Mouse (Mus musculus) ES-E14 (cell line): ENCODE measurements at regions not wholly inside any gene's neighbourhood (a gene's known extent, or its start where the extent isn't known, plus 50 kb on each side); places are given as distances from the start of the nearest gene placed in this dataset.

Experiments used
- DNase-seq: peaks from one replicate; pipeline ENCODE4 v3.0.0-alpha.2; 2013; ENCODE audit warnings: low read depth, low spot score
- H3K27ac ChIP-seq: 2 replicates; pipeline ENCODE4 v1.5.1; 2012; ENCODE audit warnings: low read depth, mild to moderate bottlenecking, low read length, moderate library complexity, mixed read lengths; ENCODE audit not compliant: poor library complexity, insufficient read depth, severe bottlenecking
- H3K36me3 ChIP-seq: 2 replicates; pipeline ENCODE4 v1.6.1; 2012; ENCODE audit warnings: mild to moderate bottlenecking, low read length, moderate library complexity, mixed read lengths; ENCODE audit not compliant: control insufficient read depth, poor library complexity, insufficient read depth, severe bottlenecking
- H3K4me1 ChIP-seq, 2 experiments: fragments of 150-350 bp in 1 of 2; sonication (generic) in 1 of 2; 2 replicates each; pipeline ENCODE4 v1.6.1; 2012; ENCODE audit warnings: low read length in 2 of 2, mild to moderate bottlenecking in 1 of 2, mixed read lengths in 1 of 2; ENCODE audit not compliant: control insufficient read depth in 2 of 2, insufficient read depth in 2 of 2, poor library complexity in 1 of 2
- H3K4me3 ChIP-seq, 2 experiments: fragments of 150-350 bp in 1 of 2; sonication (generic) in 1 of 2; 2 replicates each; pipeline ENCODE4 v1.5.1; 2012; ENCODE audit warnings: low read length in 2 of 2, low read depth in 1 of 2, mild to moderate bottlenecking in 1 of 2, mixed read lengths in 1 of 2; ENCODE audit not compliant: insufficient read depth in 1 of 2, poor library complexity in 1 of 2, severe bottlenecking in 1 of 2
- H3K9ac ChIP-seq: 2 replicates; pipeline ENCODE4 v1.6.1; 2012; ENCODE audit warnings: low read depth, mild to moderate bottlenecking, low read length, mixed read lengths; ENCODE audit not compliant: poor library complexity, insufficient read depth, severe bottlenecking
- H3K9me3 ChIP-seq: fragments of 150-350 bp; sonication (generic); 2 replicates; pipeline ENCODE4 v1.6.1; 2012; ENCODE audit warnings: low read depth, mild to moderate bottlenecking, low read length; ENCODE audit not compliant: control insufficient read depth, insufficient read depth
- CHD2 ChIP-seq: IDR thresholded peaks from 2 replicates; pipeline ENCODE4 v1.6.1; 2014; ENCODE audit warnings: mild to moderate bottlenecking, low read depth, low read length, inconsistent platforms
- HCFC1 ChIP-seq: IDR thresholded peaks from 2 replicates; pipeline ENCODE4 v1.6.1; 2012; ENCODE audit warnings: low read length, inconsistent platforms, borderline replicate concordance; ENCODE audit not compliant: insufficient read depth
- MAFK ChIP-seq: IDR thresholded peaks from 2 replicates; pipeline ENCODE4 v1.6.1; 2014; ENCODE audit warnings: mild to moderate bottlenecking, low read depth, low read length, inconsistent platforms; ENCODE audit not compliant: insufficient read depth
- ZC3H11A ChIP-seq: IDR thresholded peaks from 2 replicates; pipeline ENCODE4 v1.6.1; 2012; ENCODE audit warnings: low read depth, mild to moderate bottlenecking, inconsistent platforms, low read length, borderline replicate concordance
- ZNF384 ChIP-seq: IDR thresholded peaks from 2 replicates; pipeline ENCODE4 v1.6.1; 2012; ENCODE audit warnings: low read depth, low read length, inconsistent platforms
- in situ Hi-C, 2 experiments: fragments of 600-800 bp; cut with MboI; formaldehyde crosslinking; loops; one replicate each; pipeline ENCODE4 v1.15.1; 2025; ENCODE audit warnings: low sequenced_read_pairs in 2 of 2, inconsistent platforms in 1 of 2; ENCODE audit not compliant: unreplicated experiment in 2 of 2

- H3K27ac ChIP-seq, result no peak overlapping the region
- no peak for DNase-seq
- H3K36me3 ChIP-seq, result no peaks in the 10 kb centered on the region
- H3K4me1 ChIP-seq, result no peaks in the 10 kb centered on the region
- H3K9me3 ChIP-seq, result no peaks in the 10 kb centered on the region
- in situ Hi-C loops, result no loop called here
- no peak overlapping the region for H3K9ac ChIP-seq
- TF ChIP-seq CHD2 (no peak), MAFK (no peak)
- no peak overlapping the region for H3K4me3 ChIP-seq
Measured at GRCm38 (mm10) chr12:29232492-29233447, 295.4 kb upstream of the Myt1l start.

GRCm38 (mm10) chr12:29236496-29236895, 291.7 kb upstream of the Myt1l start:
- no peak overlapping the region for H3K9ac ChIP-seq
- TF ChIP-seq MAFK (no peak), ZNF384 (no peak), HCFC1 (no peak), ZC3H11A (no peak), CHD2 (no peak)
- no peak overlapping the region for H3K4me3 ChIP-seq
- in situ Hi-C loops, result no loop called here
- no peak for DNase-seq
- no peaks in the 10 kb centered on the region for H3K9me3 ChIP-seq
- H3K4me1 ChIP-seq, result no peaks in the 10 kb centered on the region
- H3K27ac ChIP-seq, result no peak overlapping the region
- H3K36me3 ChIP-seq, result no peaks in the 10 kb centered on the region

- no peak for DNase-seq
- Histone ChIP-seq H3K4me3 (no peak overlapping the region), H3K36me3 (no peaks in the 10 kb centered on the region), H3K9ac (no peak overlapping the region), H3K27ac (no peak overlapping the region), H3K4me1 (no peaks in the 10 kb centered on the region), H3K9me3 (no peaks in the 10 kb centered on the region)
- in situ Hi-C loops, result no loop called here
- TF ChIP-seq CHD2 (no peak), HCFC1 (no peak), MAFK (no peak), ZNF384 (no peak), ZC3H11A (no peak)
Measured at GRCm38 (mm10) chr12:29237516-29237915, 290.7 kb upstream of the Myt1l start.

- no peak overlapping the region for H3K9ac ChIP-seq
- no peaks in the 10 kb centered on the region for H3K4me1 ChIP-seq
- no peaks in the 10 kb centered on the region for H3K9me3 ChIP-seq
- no peak for TF ChIP-seq CHD2
- no peak for TF ChIP-seq HCFC1
- TF ChIP-seq ZNF384, result no peak
- no peak for TF ChIP-seq ZC3H11A
- in situ Hi-C loops, result no loop called here
- no peaks in the 10 kb centered on the region for H3K36me3 ChIP-seq
- no peak overlapping the region for H3K4me3 ChIP-seq
- no peak overlapping the region for H3K27ac ChIP-seq
- no peak for DNase-seq
Measured at GRCm38 (mm10) chr12:29239482-29239881, 288.7 kb upstream of the Myt1l start.

GRCm38 (mm10) chr12:29239975-29240374, 288.2 kb upstream of the Myt1l start:
- in situ Hi-C loops, result no loop called here
- no peak for DNase-seq
- Histone ChIP-seq H3K36me3 (no peaks in the 10 kb centered on the region), H3K4me1 (no peaks in the 10 kb centered on the region), H3K4me3 (no peak overlapping the region), H3K9me3 (no peaks in the 10 kb centered on the region), H3K9ac (no peak overlapping the region), H3K27ac (no peak overlapping the region)
- TF ChIP-seq HCFC1, result no peak
- no peak for TF ChIP-seq ZC3H11A
- no peak for TF ChIP-seq CHD2
- no peak for TF ChIP-seq MAFK
- TF ChIP-seq ZNF384, result no peak
